Mouse (Mus musculus): Measurements from ENCODE around the gene Rbm12.

Gene Rbm12

GRCm38 (mm10) chr2:156080391-156080790 is 31.4 kb downstream of the Rbm12 start:
- no peak for DNase-seq (ENCODE audit: low read depth in 1 of 2, low spot score in 2 of 2)

- no peak for DNase-seq (ENCODE audit: low read depth in 1 of 2, low spot score in 2 of 2)
Measured at GRCm38 (mm10) chr2:156079674-156080073, 32.1 kb downstream of the Rbm12 start.

- no peak for DNase-seq (ENCODE audit: low read depth in 1 of 2, low spot score in 2 of 2)
Measured at GRCm38 (mm10) chr2:156079183-156079560, 32.6 kb downstream of the Rbm12 start.

DNA sequence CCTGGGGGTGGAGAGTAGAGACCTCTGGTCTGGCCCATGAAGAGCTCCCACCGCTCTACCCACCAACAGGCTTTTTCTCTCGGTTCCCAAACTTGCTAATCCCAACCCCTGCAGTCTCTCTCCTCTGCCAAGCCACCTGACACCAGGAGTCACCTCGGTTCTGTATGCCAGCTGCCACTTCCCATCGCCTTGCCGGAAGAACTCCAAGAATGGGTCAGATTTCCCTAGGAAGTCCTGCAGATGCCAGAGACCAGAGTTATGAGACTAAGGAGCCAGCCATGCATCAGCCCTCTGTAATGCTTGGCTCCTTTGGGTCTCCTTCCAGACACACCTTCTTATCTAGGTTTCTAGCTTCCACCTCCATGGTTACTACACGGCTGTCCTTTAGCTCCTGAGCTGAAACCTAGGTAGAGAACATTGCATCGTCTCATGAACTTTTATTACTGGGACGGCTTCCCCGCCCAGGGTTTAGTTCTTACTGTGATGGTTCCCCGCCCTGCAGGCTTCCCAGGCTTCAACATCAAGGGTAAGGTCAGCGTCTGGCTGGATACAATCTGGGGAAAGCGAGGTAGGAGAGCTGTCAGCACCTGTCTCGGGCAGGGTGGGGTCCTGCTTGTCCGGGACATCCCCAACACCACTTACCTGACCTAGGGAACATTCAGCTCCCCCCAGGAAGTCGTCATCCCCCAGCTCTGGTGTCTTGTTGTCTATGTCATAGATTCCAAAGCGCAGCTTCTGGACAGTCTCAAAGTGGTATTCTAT is 33.2 kb downstream of the Rbm12 start:
- no peak for DNase-seq (ENCODE audit: low read depth in 1 of 2, low spot score in 2 of 2)

DNA sequence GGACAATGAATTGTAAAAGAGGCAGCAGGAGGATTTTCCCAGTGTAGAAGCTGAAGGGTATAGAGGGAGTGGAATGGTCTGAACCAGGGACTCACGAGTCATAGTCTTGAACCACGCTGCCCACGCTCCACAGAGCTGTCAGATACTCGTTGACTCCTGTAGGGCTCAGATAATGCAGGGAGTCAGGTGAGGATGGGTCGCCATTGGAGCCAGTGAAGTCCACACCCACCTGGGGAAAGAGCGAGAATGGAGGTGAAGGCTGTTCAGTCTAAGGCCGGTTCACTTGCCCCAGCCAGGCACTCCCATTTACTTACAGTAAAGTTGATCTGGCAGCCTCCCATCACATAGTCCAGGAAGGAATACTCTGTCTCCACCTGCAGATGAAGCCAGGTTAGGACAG is 34.3 kb downstream of the Rbm12 start:
- DNase-seq (ENCODE audit: low read depth in 1 of 2, low spot score in 2 of 2) = no peak

DNA sequence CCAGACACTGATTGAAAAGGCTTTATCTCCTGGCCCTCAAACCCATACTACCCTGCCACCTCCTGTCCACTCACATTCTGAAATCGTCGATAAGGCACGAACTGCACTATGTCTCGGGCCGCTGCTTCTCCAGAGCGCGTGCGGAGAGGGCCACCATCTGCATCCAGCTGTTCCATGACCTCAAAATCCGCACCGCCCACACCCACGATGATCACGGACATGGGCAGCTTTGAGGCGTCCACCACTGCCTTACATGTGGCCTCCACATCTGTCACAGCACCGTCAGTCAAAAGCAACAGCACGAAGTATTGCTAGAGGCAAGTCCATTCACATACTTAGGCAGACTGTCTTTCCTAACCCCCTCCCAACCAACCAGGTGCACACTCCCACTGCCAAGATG is 38.1 kb downstream of the Rbm12 start:
- DNase-seq (ENCODE audit: low read depth in 1 of 2, low spot score in 2 of 2) = no peak

GRCm38 (mm10) chr2:156071236-156071635 is 40.5 kb downstream of the Rbm12 start:
- no peak for DNase-seq (ENCODE audit: low read depth in 1 of 2, low spot score in 2 of 2)

GRCm38 (mm10) chr2:156067916-156068315 is 43.9 kb downstream of the Rbm12 start:
- DNase-seq (ENCODE audit: low read depth in 1 of 2, low spot score in 2 of 2) = no peak

GRCm38 (mm10) chr2:156066126-156066525 is 45.7 kb downstream of the Rbm12 start:
- no peak for DNase-seq (ENCODE audit: low read depth in 1 of 2, low spot score in 2 of 2)

DNA sequence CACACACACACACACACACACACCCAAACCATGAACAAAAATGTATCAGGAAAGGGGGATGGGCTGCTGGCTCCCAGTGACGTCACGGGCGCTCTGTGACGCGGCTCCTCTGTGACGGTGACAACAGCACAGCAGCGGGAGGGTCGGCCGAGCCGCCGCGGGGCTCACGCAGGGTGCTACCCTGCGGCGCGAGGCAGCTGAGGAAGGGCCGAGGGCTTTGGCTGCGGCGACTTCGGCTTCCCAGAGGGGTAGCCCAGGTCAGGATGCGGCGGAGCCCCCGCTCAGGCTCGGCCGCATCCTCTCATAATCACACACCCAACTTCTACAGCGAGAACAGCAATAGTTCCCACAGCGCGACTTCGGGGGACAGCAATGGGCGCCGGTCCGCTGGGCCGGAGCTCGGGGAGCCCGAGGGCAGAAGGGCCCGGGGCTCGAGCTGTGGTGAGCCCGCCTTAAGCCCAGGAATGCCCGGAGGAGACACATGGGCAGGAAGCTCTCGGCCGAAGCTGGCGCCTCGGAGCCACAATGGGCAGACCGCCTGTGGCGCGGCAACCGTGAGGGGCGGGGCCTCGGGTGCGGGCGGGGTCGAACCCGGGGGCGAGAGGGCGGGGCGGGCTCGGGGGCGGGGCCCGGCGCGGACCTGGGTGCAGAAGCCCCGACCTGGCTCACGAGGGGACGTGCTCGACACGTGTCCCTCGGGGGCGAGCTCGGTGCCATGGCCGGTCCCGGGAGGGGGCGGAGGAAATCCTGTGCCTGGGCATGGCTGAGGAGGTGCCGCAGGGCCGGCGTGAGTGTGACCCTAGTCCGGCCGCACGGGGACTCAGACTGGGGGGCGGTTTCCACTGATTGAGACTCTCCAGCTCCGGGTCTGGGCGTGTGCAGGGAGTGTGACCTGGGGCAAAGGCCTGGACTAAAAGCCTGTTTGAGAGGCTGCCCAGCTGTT is 46.4 kb downstream of the Rbm12 start, which contains the start of gene Spag4:
Gene Spag4, plus strand, starts transcription at position 77 of the 943 bp plus-strand sequence.
- DNase-seq (ENCODE audit: low read depth in 1 of 2, low spot score in 2 of 2) = peak; percentile 8 to 56

GRCm38 (mm10) chr2:156052816-156053215 is 59.0 kb downstream of the Rbm12 start, which contains the start of gene Fer1l4:
Fer1l4 (minus strand) TSS chr2:156052947.
- DNase-seq (ENCODE audit: low read depth in 1 of 2, low spot score in 2 of 2) = no peak

- no peak for DNase-seq (ENCODE audit: low read depth in 1 of 2, low spot score in 2 of 2)
Measured at GRCm38 (mm10) chr2:156047929-156048328, 63.8 kb downstream of the Rbm12 start.

- no peak for DNase-seq (ENCODE audit: low read depth in 1 of 2, low spot score in 2 of 2)
Measured at GRCm38 (mm10) chr2:156042903-156043302, 68.9 kb downstream of the Rbm12 start.
